In genomic region chr14:19749743-19750142, GRCm38 (mm10) we compare ENCODE assay signal across 19 mouse cellular contexts. TPM values are rescaled to one million over a fixed set of nuclear protein-coding genes. Genes with fewer than 3 reads are reported as not detected.
DNase-seq lines count a peak whose midpoint lies in the region; ATAC-seq and TF ChIP-seq lines count a peak whose summit lies in the region.
"Had no signal": no experiment of that assay in that cellular context is flagged by ENCODE, and none has a peak within 500 bp of the region (broad histone marks: within the 10 kb centered on the region; RNA-seq: fewer than 3 reads in every experiment).

No protein-coding gene starts in this region.

- no peak overlapping the region for H3K4me3 ChIP-seq in heart, embryonic 13.5 days
- no peak overlapping the region for H3K4me3 ChIP-seq in neural tube, embryonic 11.5 days (ENCODE audit: low read depth, low read length)
- no peak overlapping the region for H3K4me3 ChIP-seq in neural tube, embryonic 15.5 days (replicated peaks)
- H3K4me3 ChIP-seq in intestine, postnatal 0 days (ENCODE audit: low read depth, low read length): no peak overlapping the region
- no peak overlapping the region for H3K4me3 ChIP-seq in hindbrain, embryonic 11.5 days (ENCODE audit: low read depth, low read length)
- H3K4me3 ChIP-seq: erythroblast, embryonic 14.5 days had no signal

- 71% methylated on average over 2 of the region's 2 CpGs for WGBS in heart, embryonic 13.5 days
- WGBS in neural tube, embryonic 11.5 days: 25% methylated on average over 2 of the region's 2 CpGs
- WGBS in neural tube, embryonic 15.5 days: 47% methylated on average over 2 of the region's 2 CpGs
- WGBS in intestine, postnatal 0 days: 71% methylated on average over 2 of the region's 2 CpGs
- WGBS in hindbrain, embryonic 11.5 days: 23% methylated on average over 2 of the region's 2 CpGs

- peaks cover 14% of the 10 kb centered on the region for H3K36me3 ChIP-seq in heart, embryonic 13.5 days
- no peaks in the 10 kb centered on the region for H3K36me3 ChIP-seq in neural tube, embryonic 11.5 days (ENCODE audit: control insufficient read depth, insufficient read depth, low read length)
- no peaks in the 10 kb centered on the region for H3K36me3 ChIP-seq in neural tube, embryonic 15.5 days
- H3K36me3 ChIP-seq in intestine, postnatal 0 days (ENCODE audit: control insufficient read depth, insufficient read depth): no peaks in the 10 kb centered on the region; the same call in 1 of the 2 replicates
- H3K36me3 ChIP-seq in hindbrain, embryonic 11.5 days (ENCODE audit: control insufficient read depth, insufficient read depth, low read length): no peaks in the 10 kb centered on the region
- H3K36me3 ChIP-seq: hindbrain, embryonic 13.5 days; midbrain, embryonic 10.5 days had no signal

- H3K4me2 ChIP-seq in heart, embryonic 13.5 days: 0 out of 2 replicates have a peak overlapping the region, but pooled peaks have one; percentile 76
- no peak overlapping the region for H3K4me2 ChIP-seq in neural tube, embryonic 11.5 days (ENCODE audit: low read depth)
- no peak overlapping the region for H3K4me2 ChIP-seq in neural tube, embryonic 15.5 days
- no peak overlapping the region; the same call in 1 of the 2 replicates for H3K4me2 ChIP-seq in intestine, postnatal 0 days (replicated peaks; ENCODE audit: low read depth)
- no peak overlapping the region for H3K4me2 ChIP-seq in hindbrain, embryonic 11.5 days (replicated peaks; ENCODE audit: low read depth, low read length)

- peaks cover 62% of the 10 kb centered on the region for H3K4me1 ChIP-seq in heart, embryonic 13.5 days
- peaks cover 14% of the 10 kb centered on the region for H3K4me1 ChIP-seq in neural tube, embryonic 11.5 days (ENCODE audit: control insufficient read depth, insufficient read depth, low read length)
- H3K4me1 ChIP-seq in neural tube, embryonic 15.5 days: peaks cover 26% of the 10 kb centered on the region
- H3K4me1 ChIP-seq in intestine, postnatal 0 days (replicated peaks; ENCODE audit: control insufficient read depth, insufficient read depth, low read length): peaks cover 13% of the 10 kb centered on the region
- H3K4me1 ChIP-seq in hindbrain, embryonic 11.5 days (replicated peaks; ENCODE audit: control insufficient read depth, insufficient read depth, low read length): peaks cover 10% of the 10 kb centered on the region

- no peak for DNase-seq in heart, adult 8-10 months (ENCODE audit: low spot score)
- DNase-seq in neural tube, embryonic 11.5 days (ENCODE audit: low spot score): peak; percentile 5
- DNase-seq in adrenal gland, postnatal 10 days: no peak
- DNase-seq in adrenal gland, adult 18-20 months (ENCODE audit: low spot score in 2 of 2): no peak
- DNase-seq in hindbrain, embryonic 11.5 days (ENCODE audit: low spot score): no peak
- DNase-seq: cerebellum, adult 9-10 months; kidney, adult 9 months; lung, postnatal 36 days; right cerebral cortex, postnatal 25 days; thymus, adult 18-20 months had no signal

- H3K9ac ChIP-seq in heart, embryonic 13.5 days: no peak overlapping the region
- H3K9ac ChIP-seq in neural tube, embryonic 11.5 days (ENCODE audit: low read length): no peak overlapping the region
- no peak overlapping the region for H3K9ac ChIP-seq in neural tube, embryonic 15.5 days (replicated peaks)
- H3K9ac ChIP-seq in intestine, postnatal 0 days (ENCODE audit: low read depth, low read length): no peak overlapping the region
- no peak overlapping the region for H3K9ac ChIP-seq in hindbrain, embryonic 11.5 days (ENCODE audit: low read depth, low read length)
- H3K9ac ChIP-seq: hindbrain, embryonic 13.5 days; liver, embryonic 14.5 days had no signal

- no peak for ATAC-seq in heart, embryonic 13.5 days (ENCODE audit: extremely low read depth, insufficient number of reproducible peaks, low FRiP score, low TSS enrichment)
- ATAC-seq in neural tube, embryonic 11.5 days (ENCODE audit: insufficient read depth, low FRiP score, low TSS enrichment): no peak
- no peak for ATAC-seq in neural tube, embryonic 15.5 days (ENCODE audit: low FRiP score)
- no peak for ATAC-seq in intestine, postnatal 0 days
- no peak for ATAC-seq in hindbrain, embryonic 11.5 days (ENCODE audit: low FRiP score)
- ATAC-seq: forebrain, embryonic 16.5 days had no signal

- H3K27ac ChIP-seq in heart, embryonic 13.5 days (replicated peaks): no peak overlapping the region
- no peak overlapping the region for H3K27ac ChIP-seq in neural tube, embryonic 11.5 days (ENCODE audit: low read depth, low read length)
- no peak overlapping the region for H3K27ac ChIP-seq in neural tube, embryonic 15.5 days (replicated peaks)
- no peak overlapping the region for H3K27ac ChIP-seq in intestine, postnatal 0 days (ENCODE audit: low read depth, low read length)
- no peak overlapping the region for H3K27ac ChIP-seq in hindbrain, embryonic 11.5 days (ENCODE audit: low read depth, low read length)
- H3K27ac ChIP-seq: hindbrain, embryonic 13.5 days; liver, embryonic 14.5 days had no signal

- peak; percentile 34; the same call in 1 of the 2 replicates for TF ChIP-seq CTCF in intestine, postnatal 0 days (IDR thresholded peaks at IDR 0.05; ENCODE audit: low read depth)

- no peaks in the 10 kb centered on the region for H3K9me3 ChIP-seq in heart, embryonic 13.5 days
- H3K9me3 ChIP-seq in neural tube, embryonic 11.5 days (ENCODE audit: control insufficient read depth, low read length): no peaks in the 10 kb centered on the region
- H3K9me3 ChIP-seq in neural tube, embryonic 15.5 days (replicated peaks): no peaks in the 10 kb centered on the region
- no peaks in the 10 kb centered on the region for H3K9me3 ChIP-seq in intestine, postnatal 0 days (ENCODE audit: control insufficient read depth)
- H3K9me3 ChIP-seq in hindbrain, embryonic 11.5 days (ENCODE audit: control insufficient read depth, low read length): no peaks in the 10 kb centered on the region
- H3K9me3 ChIP-seq: hindbrain, embryonic 13.5 days; midbrain, embryonic 10.5 days had no signal

- H3K27me3 ChIP-seq in heart, embryonic 13.5 days (replicated peaks): no peaks in the 10 kb centered on the region
- H3K27me3 ChIP-seq in neural tube, embryonic 11.5 days (ENCODE audit: control insufficient read depth, insufficient read depth, low read length): peaks cover 6% of the 10 kb centered on the region; the same call in 1 of the 2 replicates
- peaks cover 33% of the 10 kb centered on the region for H3K27me3 ChIP-seq in neural tube, embryonic 15.5 days (replicated peaks)
- H3K27me3 ChIP-seq in intestine, postnatal 0 days (replicated peaks; ENCODE audit: control insufficient read depth, insufficient read depth, low read length): no peaks in the 10 kb centered on the region
- H3K27me3 ChIP-seq in hindbrain, embryonic 11.5 days (ENCODE audit: control insufficient read depth, insufficient read depth, low read length): peaks cover 12% of the 10 kb centered on the region

RNA-seq across cellular contexts. Expression of gene Nid2, which starts 1.3 kb away (rescaled TPM):
- polyA plus RNA-seq in heart, embryonic 13.5 days (2015; fragmentation: Nextera tagmentation; extraction: Ambion mirVana): 124 and 138 TPM in 2 replicates
- 10 to 100 TPM; 17.5 to 19.7 (median 18.4) TPM for total RNA-seq in heart, adult 8-10 months (2022)
- polyA plus RNA-seq in neural tube, embryonic 11.5 days (2014; fragmentation: Nextera tagmentation; extraction: Ambion mirVana): 61.2 and 63.0 TPM in 2 replicates
- 37.9 and 47.4 TPM in 2 replicates for polyA plus RNA-seq in neural tube, embryonic 15.5 days (2015; fragmentation: Nextera tagmentation; extraction: Ambion mirVana)
- 20.0 and 21.8 TPM in 2 replicates for polyA plus RNA-seq in intestine, postnatal 0 days (2015; fragmentation: Nextera tagmentation; extraction: Ambion mirVana)
- total RNA-seq in adrenal gland, postnatal 10 days (2021): 10 to 100 TPM; 59.7 to 74.5 TPM
- total RNA-seq in adrenal gland, adult 18-20 months (2021): 10 to 100 TPM in 1 of 2 experiments, 1 to 10 TPM in 1; 8.1 to 14.2 TPM
- 32.9 and 34.6 TPM in 2 replicates for polyA plus RNA-seq in hindbrain, embryonic 11.5 days (2014; fragmentation: Nextera tagmentation; extraction: Ambion mirVana)
- total RNA-seq: MEL had no signal
